15 mouse cellular contexts compared by ENCODE assay signal in the genomic region with DNA sequence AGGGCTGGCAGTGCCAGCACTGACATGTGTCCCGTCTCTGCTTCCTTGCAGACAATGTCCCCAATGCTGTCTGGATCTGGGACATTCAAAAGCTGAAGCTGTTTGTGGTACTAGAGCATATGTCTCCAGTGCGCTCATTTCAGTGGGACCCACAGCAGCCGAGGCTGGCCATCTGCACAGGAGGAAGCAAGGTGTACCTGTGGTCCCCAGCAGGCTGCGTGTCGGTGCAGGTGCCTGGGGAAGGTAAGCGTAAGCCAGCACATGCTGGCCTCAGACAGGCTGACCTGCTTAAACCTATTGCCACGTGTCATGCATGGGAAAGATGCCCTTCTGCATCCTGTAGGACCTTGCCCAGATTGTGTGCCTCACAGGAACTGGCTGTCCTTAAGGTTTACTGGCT. TPM values are rescaled to one million over a fixed set of nuclear protein-coding genes. Genes with fewer than 3 reads are reported as not detected.
"Had no signal": no experiment of that assay in that cellular context is flagged by ENCODE, and none has a peak within 500 bp of the region (broad histone marks: within the 10 kb centered on the region; RNA-seq: fewer than 3 reads in every experiment).

No protein-coding gene starts in this region.

- H3K4me3 ChIP-seq: liver, embryonic 15.5 days; midbrain, embryonic 13.5 days; midbrain, embryonic 15.5 days; neural tube, embryonic 12.5 days had no signal

- ATAC-seq: liver, postnatal 0 days; midbrain, embryonic 13.5 days; midbrain, embryonic 15.5 days had no signal

- DNase-seq: liver, postnatal 0 days; lung, embryonic 14.5 days; lung, postnatal 10 days; right cerebral cortex, postnatal 25 days; right cerebral cortex, postnatal 4 days; spleen, adult 18-20 months; thymus, adult 18-20 months; thymus, postnatal 14 days; thymus, postnatal 36 days had no signal

RNA-seq across cellular contexts. Expression of gene Megf6, which starts 14.5 kb away (rescaled TPM):
- polyA plus RNA-seq: macrophage had no signal

RNA-seq across cellular contexts. Expression of gene Trp73, which starts 16.0 kb away (rescaled TPM):
- polyA plus RNA-seq: liver, embryonic 15.5 days; liver, postnatal 0 days; macrophage; neural tube, embryonic 14.5 days had no signal
